Mouse (Mus musculus): ENCODE data around the gene Atp6v0a1.
A peak's percentile ranks its signal among the peaks of the same experiment; 100 is the strongest.
"Not testable (repeated sequence)": the region's sequence is repeated elsewhere in the genome, so short reads cannot be mapped to it uniquely, and the experiment has no call there.

Atp6v0a1 gene

DNA sequence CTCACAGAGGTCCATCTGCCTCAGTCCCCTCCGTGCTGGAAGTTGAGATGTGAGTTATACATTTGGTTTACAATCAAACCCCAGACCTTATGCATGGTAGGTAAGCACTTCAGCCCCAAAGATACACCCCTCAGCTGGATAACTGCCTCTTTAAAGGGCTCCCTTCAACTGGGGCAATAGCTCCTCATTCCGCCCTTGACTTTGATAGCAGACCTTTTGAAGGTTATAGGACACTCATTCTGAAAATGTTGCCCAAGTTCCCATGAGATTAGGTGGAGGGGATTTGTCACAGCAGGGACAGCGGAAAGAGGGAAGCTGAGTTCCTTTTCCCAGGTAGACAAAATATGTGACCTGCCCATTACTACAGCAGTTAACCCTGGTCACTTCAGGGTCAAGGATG lies 28.0 kb upstream of the Atp6v0a1 start:
- no peak for DNase-seq (ENCODE audit: low read depth, low spot score)

DNA sequence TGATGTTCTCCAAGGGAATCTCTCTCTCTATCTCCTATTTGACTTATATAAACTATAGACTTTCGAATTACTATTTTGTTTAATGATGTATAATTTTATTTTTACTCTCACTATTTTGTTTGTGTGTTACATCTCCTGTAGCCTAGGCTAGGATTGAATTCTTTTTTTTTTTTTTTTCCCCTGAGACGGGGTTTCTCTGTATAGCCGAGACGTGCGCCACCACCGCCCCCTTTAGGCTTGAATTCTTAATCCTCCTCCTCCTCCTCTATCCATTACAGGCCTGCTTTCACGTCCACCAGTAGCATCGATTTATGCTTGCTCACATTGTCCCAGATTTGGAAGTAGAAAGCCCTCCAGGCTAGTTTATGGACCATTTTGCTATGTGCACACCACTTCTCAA lies 27.2 kb upstream of the Atp6v0a1 start:
- DNase-seq (ENCODE audit: low read depth, low spot score), result no peak

DNA sequence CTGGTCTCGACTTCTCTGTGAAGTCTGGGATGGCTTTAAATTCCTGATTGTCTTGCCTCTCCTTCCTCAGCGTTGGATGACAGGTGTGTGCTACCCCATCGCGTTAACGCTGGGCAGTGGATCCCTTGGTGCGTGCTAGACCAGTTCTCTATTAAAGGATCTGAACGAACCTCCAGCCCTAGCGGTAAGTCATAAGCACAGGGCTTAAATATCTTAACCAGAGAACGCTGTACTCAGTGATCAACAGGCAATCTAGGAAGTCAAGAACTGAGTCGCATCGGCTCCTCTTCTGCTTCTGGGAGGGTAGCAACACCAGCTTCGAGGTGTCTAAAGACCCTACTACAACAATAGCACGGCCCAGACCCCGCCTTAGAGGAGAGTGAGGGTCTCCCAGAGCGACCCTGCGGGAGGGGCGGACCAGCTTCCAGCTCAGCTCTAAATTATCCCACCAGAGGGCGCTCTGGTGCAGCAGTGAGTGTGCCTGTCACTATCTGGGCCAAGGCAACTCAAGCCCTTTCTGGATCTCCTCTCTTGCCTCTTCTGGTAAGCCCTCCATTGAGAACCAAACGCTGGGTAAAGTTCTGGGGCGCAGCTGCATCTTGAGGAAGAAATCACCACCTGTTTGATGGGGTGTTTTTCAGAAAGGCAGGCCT lies 26.0 kb upstream of the Atp6v0a1 start:
- peak; percentile 59 for DNase-seq (ENCODE audit: low read depth, low spot score)

DNA sequence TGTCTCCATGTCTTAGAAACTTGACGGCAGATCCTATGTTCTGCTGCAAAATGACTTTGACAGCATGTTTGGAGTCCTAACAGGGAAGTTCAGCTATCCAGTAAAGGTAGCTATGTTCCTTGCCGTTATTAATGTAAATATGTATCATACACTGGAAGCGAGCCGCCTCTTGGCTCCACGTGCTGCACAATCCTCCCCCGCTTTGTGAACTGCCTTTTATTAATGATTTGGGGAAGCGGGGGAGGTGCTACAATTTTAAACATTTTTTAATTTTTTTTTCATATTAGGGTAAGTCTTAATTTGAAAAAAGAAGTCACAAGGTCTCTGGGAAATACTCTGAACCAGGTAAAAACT lies 25.5 kb upstream of the Atp6v0a1 start:
- no peak for DNase-seq (ENCODE audit: low read depth, low spot score)

DNA sequence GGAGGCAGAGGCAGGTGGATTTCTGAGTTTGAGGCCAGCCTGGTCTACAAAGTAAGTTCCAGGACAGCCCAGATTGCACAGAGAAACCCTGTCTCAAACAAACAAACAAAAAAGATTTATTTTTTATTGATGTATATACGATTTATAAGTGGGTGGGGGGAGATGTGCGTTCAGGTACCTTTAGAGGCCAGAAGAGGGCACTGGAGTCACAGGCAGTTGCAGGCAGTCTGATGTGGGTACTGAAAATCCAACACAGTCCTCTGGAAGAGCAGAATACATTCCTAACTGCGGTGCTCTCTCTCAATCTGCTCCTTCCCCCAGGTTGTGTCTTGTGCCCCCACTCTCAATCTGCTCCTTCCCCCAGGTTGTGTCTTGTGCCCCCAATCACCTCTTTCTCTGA lies 23.6 kb upstream of the Atp6v0a1 start:
- DNase-seq (ENCODE audit: low read depth, low spot score), result no peak

DNA sequence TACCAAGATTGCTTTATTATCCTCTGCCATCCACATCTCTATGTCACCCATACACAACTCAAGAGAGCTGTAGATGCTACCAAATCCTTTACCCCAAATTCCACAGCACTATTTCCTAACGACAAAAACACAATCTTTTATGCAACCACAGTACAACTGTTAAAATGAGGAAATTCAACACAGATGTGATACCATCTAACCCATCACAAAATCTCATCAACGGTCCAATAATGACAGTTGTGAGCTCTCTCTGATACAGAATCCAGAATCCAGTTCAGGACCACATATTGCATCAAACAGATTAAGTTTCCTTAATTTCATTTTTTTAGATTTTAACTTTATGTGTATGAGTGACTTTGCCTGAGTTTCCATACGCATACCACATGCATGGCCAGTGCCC lies 20.6 kb upstream of the Atp6v0a1 start:
- no peak for DNase-seq (ENCODE audit: low read depth, low spot score)

DNA sequence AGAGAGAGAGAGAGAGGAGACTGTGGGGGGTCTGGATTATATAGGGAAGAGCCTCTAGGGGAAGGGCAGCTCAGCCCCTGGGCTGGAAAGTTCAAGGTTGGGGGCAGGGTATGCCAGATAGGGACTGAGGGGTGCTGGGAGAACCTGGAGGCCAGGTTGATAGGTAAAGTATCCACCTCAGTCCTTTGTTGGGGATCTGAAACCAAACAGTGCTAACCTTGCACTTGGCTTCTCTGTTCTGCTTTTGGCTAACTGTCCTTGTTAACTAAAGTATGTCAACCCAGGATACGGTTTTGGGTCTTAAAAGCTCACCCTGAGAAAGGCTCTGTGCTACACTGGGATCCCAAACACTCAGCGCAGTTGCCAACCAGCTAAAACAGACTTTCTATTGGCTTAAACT lies 19.6 kb upstream of the Atp6v0a1 start:
- DNase-seq (ENCODE audit: low read depth, low spot score), result no peak

DNA sequence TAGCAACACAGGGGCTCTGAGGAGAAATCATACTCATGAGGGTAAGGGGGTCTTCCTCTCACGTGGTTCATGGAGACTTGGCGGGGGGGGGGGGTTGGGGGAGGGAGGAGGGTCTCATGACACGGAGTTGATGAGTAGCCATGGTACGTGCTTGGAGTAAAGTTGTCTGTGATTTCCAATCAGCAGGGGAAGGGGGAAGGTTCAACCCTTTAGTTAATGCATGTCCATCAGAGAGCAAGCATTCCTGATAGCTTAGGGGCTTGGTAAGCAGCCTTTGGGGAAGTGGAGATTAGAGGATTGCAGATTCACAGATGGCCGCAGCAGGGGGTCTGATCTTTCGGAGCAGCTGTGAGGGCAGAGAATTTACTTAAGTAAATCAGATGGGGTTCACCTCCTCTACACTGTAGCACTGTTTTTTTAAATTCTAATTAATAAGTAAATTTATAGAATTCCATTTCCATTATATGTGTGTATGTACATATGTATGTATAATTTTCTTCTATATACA lies 18.2 kb upstream of the Atp6v0a1 start:
- DNase-seq (ENCODE audit: low read depth, low spot score), result no peak

DNA sequence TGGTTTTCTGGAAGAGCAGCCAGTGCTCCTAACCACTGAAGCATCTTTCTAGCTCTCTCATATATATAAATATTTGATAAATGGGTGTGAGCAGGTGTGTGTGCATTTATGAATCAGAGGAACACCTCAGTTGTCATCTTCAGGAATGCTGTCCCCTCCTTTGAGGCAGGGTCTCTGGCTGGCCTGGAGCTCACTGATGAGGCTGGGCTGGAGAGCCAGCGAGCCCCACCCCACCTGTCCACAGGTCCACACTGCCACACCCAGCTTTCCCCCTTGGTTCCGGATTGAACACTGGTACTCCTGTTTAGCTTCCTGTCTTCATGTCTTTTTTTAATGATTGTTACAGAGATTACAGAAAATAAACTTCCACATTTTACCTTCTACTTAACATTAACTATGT lies 15.8 kb upstream of the Atp6v0a1 start:
- DNase-seq (ENCODE audit: low read depth, low spot score), result no peak

DNA sequence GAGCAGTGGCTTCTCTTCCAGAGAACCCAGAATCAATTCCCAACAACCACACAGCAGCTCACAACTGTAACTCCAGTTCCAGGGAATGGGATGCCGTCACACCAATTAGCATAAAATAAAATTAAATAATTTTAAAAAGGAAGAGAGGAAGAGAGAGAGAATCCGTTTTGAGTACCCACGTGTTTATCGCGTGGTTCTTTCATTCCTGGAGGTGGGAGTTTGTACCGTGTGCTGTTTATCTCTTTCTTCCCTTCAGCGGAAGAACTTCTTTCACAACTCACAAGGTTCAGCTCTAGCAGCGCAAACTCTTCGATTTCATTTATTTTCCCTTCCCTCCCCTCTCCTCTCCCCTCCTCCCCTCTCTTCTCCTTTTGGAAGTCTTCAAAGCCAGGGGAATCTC lies 15.0 kb upstream of the Atp6v0a1 start:
- DNase-seq (ENCODE audit: low read depth, low spot score), result no peak

DNA sequence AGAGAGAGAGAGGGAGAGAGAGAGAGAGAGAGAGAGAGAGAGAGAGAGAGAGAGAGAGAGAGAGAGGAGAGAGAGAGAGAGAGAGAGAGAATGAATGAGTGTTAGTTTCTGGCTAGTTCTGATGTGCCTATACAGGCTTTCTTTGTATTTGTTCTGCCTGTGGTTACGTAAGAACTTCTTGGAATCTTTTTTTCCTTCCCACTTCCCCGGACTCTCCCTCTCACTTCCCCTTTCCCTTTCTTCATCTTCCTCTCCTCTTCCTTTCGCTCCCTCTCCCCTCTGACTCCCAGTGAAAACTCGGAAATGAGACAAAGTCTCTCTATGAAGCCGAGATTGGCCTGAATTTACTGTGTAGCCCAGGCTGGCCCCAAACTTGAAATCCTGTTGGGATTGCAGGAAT lies 14.6 kb upstream of the Atp6v0a1 start:
- DNase-seq (ENCODE audit: low read depth, low spot score), result no peak

DNA sequence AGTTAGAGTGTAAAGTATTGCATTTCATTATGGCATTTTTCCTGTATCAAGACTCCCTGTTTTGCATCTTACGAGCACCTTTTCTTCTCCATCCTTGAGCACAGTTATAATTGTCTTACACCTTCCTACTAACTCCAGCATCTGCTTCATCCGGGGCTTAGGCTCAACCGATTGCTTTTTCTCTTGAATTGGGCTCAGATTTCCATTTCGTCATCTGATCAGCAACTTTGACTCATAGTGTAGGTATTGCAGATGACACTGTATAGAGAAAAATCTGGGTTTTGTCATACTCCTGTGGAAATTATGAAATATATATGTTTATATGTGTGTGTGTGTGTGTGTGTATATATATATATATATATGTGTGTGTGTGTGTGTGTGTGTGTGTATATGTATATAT lies 12.8 kb upstream of the Atp6v0a1 start:
- DNase-seq (ENCODE audit: low read depth, low spot score), result no peak

DNA sequence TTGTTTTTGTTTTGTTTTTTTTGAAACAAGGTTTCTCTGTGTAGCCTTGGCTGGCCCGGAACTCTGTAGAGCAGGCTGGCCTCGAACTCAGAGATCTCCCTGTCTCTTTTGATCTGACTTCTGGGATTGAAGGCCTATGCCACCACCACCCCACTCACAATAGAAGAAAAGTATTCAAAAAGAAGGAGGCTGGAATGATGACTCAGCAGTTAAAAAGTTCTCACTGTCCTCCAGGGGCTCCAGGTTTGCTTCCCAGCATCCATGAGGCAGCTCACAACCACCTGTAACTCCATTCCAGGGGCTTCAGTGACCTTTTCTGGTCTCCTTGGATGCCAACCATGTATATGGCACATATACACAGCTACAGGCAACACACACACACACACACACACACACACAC lies 10.4 kb upstream of the Atp6v0a1 start:
- DNase-seq (ENCODE audit: low read depth, low spot score), result no peak

DNA sequence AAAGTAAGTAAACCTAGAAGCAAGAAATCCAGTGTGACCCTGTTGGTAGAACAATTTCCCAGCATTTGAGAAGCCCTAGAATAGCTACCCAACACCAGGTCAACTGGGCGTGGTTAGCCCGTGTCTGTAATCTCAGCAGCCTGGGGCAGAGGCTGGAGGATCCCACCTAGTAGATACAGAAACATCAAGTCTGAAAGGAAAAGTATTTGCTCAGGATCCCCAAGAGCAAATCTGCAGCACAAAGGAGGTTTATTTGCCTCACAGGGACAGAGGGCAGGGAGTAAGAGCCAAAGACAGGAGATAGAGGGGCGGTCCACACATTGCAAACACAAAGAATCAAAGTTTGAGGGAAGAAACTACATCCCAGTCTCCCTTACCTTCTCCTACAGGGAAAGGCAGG lies 10.0 kb upstream of the Atp6v0a1 start:
- no peak for DNase-seq (ENCODE audit: low read depth, low spot score)

DNA sequence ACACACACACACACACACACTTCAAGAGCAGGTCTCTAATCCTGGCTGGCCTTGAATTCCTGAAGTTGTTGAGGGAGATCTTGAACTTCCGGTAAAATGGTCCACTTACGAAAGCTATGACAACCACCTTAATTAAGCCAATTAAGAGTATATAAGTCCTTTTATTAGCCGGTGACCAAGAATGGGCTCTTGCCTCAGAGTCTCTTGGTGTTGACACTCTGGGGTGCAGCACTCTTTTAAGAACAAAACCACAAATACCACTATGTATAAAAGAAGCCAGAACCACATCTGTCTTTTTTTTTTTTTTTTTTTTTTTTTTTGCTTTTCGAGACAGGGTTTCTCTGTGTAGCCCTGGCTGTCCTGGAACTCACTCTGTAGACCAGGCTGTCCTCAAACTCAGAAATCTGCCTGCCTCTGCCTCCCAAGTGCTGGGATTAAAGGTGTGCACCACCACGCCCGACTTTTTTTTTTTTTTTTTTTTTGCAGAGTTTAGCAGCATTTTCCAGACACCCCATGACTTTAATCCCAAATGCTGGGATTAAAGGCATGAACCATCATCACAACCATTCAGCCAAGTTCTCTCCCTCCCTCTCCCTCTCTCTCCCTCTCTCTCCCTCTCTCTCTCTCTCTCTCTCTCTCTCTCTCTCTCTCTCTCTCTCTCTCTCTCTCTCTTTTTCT lies 7.2 kb upstream of the Atp6v0a1 start:
- DNase-seq (ENCODE audit: low read depth, low spot score), result not testable (repeated sequence)

DNA sequence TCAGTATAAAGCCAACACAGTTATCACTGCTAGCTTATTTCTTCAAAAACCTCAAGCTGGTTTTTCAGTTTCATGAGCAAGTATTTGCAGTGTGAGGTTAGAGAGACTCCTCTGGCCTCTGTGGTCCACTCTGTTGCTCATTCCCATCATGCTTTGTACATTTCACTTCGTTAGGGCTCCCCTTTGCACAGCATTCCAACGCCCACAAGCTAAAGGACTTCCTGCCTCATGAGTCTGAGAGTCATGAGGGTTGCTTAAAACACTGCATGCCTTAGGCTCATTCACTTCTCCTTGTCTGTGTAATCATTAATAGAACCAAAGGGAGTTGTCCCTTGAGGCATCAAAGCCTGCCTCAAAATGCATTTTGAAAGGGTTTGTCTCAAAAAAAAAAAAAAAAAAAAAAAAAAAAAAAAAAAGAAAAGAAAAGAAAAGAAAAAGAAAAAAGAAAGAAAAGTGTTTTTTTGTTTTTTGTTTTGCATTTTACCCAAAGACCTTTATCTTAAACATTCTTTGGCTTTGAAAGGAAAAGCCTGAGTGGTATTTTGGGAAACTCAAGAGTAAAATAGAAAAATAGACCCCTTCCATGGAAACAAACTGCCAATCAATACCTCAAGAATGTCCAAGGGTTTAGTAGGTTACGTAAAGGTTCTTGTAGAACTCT lies 6.1 kb upstream of the Atp6v0a1 start:
- DNase-seq (ENCODE audit: low read depth, low spot score), result no peak

DNA sequence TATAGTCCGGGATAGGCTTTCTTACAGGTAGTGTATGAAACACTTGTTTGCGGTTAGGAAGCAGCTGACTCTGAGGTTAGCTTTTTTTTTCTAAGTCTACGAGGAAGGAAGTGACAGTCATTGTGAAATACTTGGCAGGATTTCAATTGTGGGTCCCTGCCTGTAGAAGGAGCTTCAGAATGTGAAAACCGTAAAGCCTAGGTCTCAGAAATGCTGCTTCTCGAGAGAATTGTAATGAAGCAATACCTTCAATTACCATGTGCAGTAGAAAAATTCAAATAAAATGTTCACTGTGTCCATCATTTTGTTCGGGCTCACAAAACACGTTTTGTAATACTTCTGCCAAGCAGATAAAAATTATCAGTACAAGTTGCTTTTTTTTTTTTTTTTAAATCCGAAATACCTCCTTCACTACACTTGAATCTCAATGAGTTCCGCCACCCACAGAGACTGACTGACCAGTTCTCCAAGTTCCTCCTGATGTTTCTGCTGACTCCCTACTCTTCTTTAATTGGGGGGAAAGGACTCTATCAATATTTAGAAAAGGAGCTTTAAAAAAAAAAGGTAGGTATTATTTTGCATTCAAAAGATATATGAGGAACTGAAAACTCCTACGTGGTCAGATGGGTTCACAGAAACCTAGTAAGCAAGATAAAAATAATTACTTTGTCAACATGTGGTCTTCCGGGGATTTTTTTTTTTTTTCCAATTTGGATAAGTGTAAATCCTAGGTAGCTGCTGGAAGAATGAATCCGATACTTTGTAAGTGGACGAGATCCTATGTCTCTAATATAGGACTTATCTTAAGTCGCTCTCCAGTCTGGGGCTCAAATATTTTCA lies 826 bp upstream of the Atp6v0a1 start:
- DNase-seq (ENCODE audit: low read depth, low spot score), result no peak

DNA sequence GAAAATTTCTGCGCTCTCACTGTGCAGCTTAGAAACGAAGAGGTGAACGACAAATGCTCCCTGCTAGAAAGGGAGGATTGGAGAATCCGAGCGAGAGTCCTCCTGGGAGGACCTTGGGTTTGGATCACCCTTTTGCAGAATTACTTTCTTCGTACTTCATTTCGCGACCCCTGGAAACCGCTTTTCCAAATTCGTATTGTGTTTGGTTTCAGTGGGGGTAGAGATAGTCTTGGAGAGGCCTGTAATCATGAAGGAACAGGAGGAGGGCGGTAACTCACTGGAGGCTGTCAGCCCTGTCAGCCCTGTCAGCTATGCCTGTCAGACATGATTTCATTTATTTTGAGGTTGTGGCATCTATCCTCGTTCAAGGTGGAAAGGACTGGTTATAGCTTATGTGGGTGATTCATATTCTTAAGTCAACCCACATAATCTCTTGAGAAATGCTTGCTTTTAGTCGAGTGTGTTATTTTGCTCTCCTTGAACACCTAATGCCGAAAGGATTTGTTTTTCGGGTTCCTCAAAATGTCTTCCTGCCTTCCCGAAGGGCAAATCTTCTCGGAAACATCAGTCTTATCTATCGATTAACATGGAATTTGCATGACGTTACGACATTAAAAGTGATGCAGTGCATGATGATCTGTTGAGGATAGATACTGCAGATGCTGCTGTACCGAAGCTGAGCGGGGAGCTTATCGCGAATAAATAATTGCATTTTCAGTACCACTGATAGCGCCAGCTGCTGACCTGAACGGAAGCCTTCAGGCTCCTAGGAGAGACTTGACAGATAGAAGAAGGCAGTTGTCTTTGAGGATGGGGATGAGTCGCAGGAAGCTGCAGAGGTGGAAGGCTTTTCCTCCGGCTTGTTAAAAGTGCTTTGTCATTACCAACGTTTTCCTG lies 884 bp downstream of the Atp6v0a1 start:
- DNase-seq (ENCODE audit: low read depth, low spot score), result peak; percentile 65

DNA sequence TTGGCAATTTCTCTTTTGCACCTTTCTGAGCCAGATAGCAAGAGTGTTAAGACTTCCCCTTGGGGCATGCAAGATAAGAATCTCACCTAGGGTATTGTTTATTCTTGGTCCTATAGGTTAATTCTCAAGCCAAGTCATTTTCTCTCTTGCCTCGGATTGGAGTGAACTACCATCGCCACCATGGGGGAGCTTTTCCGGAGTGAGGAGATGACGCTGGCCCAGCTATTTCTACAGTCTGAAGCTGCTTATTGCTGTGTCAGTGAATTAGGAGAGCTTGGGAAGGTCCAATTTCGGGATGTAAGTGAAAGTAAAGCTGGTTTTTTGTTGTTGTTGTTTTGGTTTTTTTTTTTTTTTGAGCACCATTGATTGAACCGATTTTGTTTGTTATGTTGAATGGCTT lies 2.4 kb downstream of the Atp6v0a1 start:
- DNase-seq (ENCODE audit: low read depth, low spot score), result no peak

DNA sequence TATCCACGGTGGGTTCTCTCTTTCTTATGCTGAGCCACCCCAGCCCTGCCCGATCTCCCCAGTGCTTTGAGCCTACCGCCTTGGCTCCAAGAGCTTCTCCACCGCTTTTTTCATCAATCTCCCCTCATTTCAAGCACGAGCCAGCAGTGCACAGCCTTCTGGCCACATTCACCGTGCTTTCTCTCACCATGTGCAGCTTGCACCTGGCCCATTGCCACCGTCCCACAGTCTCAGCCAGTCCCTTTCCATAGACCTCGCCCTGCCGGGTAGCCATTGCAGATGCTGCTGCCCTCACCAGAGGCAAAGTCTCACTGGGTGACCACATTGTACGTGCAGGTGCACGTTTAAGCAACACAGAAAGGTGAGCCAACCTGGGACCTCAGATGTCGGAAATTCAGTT lies 14.1 kb downstream of the Atp6v0a1 start:
- no peak for DNase-seq (ENCODE audit: low read depth, low spot score)

DNA sequence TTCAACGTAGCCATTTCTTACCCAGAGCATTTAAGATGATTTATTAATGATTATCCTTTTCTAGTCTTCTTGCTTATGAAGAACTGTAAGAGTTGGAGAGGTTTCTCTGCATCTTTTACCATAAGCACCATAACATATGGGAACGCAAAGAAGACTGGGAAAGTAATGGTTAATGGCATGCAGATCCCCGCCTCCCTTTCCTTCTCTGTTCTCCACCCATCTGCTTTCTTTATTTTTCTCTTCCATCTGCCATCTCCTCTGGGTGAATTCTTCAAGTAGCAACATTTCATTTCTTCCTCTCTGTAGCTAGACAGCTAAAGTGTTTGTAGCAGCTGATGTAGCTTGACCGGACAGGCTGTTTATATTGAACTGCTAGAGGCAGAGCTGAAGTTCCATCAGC lies 14.7 kb downstream of the Atp6v0a1 start:
- no peak for DNase-seq (ENCODE audit: low read depth, low spot score)

All from c-Kit-negative CD71-positive TER-119-positive erythroid progenitor cells, embryonic 14.5 days (primary cell).